Mouse (Mus musculus): Measurements from ENCODE around the gene Hivep1. TPM values are rescaled to one million over a fixed set of nuclear protein-coding genes. Genes with fewer than 3 reads are reported as not detected.
A peak's percentile ranks its signal among the peaks of the same experiment; 100 is the strongest.

The Hivep1 gene
- polyA plus RNA-seq, 1 experiment from 2014 or later: 14.5 TPM

DNA sequence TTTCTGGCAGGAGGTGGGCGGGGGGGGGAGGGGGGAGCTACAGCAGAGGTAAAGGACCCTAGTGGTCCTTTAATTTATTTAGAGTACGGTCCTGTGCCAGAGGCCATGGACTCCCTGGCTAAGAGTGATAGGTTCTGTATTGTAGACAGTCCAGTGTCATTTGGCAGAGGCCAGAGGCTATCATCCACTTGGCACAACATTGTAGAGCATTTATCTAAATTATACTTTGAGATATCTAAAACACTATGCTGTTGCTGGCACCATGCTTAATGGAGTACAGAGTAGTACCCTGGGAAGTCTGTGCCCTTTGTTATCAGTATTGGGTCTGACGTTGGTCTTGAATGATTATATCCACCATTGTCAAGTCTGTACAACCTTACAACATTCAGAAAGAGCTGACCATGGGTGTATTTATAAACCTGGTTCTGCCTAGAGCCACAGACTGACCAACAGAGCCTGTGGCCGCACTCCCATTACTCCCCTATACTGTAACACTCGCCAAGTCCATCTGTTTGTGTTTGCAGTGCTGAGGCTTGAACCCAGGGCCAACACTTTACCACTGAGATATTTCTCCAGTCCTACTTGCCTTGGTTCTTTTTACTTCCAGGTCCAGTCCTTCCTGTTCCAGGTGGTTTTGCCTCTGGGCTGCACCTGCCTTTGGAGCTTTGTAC lies 69.4 kb downstream of the Hivep1 start:
- no peak overlapping the region for H3K9ac ChIP-seq
- WGBS: 82% methylated on average over 5 of the region's 5 CpGs
- no peak for ATAC-seq (ENCODE audit: insufficient number of reproducible peaks, insufficient read depth, low FRiP score, low TSS enrichment, low read depth)

GRCm38 (mm10) chr13:42121777-42122682 lies 70.2 kb downstream of the Hivep1 start:
- Histone ChIP-seq H3K4me3 (no peak overlapping the region), H3K9ac (no peak overlapping the region), H3K9me3 (no peaks in the 10 kb centered on the region), H3K4me1 (peaks cover 3% of the 10 kb centered on the region; the same call in 1 of the 2 replicates), H3K27me3 (no peaks in the 10 kb centered on the region), H3K36me3 (peaks cover 6% of the 10 kb centered on the region; the same call in 1 of the 2 replicates), H3K4me2 (no peak overlapping the region), H3K27ac (no peak overlapping the region)
- no peak for ATAC-seq (ENCODE audit: insufficient number of reproducible peaks, insufficient read depth, low FRiP score, low TSS enrichment, low read depth)
- WGBS: 77% methylated on average over 5 of the region's 5 CpGs

More for the DNA sequence above, 69.4 kb downstream of the Hivep1 start:
- Histone ChIP-seq H3K4me2 (no peak overlapping the region), H3K36me3 (peaks cover 6% of the 10 kb centered on the region; the same call in 1 of the 2 replicates), H3K27me3 (no peaks in the 10 kb centered on the region), H3K4me1 (peaks cover 3% of the 10 kb centered on the region; the same call in 1 of the 2 replicates), H3K27ac (no peak overlapping the region), H3K9me3 (no peaks in the 10 kb centered on the region), H3K4me3 (no peak overlapping the region)

DNA sequence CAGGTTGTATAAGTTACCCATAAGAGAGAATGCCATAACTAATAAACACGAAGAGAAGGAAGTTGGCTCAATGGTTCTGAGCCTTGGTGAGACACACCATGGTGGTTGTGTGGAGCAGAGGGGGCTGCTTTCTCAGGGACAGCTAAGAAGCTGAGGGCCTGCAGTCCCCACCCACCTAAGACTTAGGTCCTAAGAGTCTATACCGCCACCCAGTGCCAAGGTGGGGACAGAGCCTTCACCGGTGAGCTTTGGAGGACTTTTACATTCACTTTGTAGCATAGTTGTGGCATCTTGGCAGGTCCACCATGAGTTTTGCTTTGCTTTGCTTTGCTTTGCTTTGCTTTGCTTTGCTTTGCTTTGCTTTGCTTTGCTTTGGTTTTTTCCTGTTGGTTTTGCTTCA lies 92.8 kb downstream of the Hivep1 start:
- H3K4me1 ChIP-seq: peaks cover 11% of the 10 kb centered on the region

GRCm38 (mm10) chr13:42149328-42150071 lies 97.7 kb downstream of the Hivep1 start:
- no peaks in the 10 kb centered on the region for H3K9me3 ChIP-seq
- H3K4me3 ChIP-seq: no peak overlapping the region
- peak overlapping the region; percentile 4; the same call in 1 of the 2 replicates for H3K27ac ChIP-seq
- H3K4me1 ChIP-seq: peaks cover 30% of the 10 kb centered on the region
- no peak for ATAC-seq (ENCODE audit: insufficient number of reproducible peaks, insufficient read depth, low FRiP score, low TSS enrichment, low read depth)
- H3K27me3 ChIP-seq: no peaks in the 10 kb centered on the region
- no peak overlapping the region for H3K4me2 ChIP-seq
- 0 out of 2 replicates have a peak overlapping the region, but pooled peaks have one; percentile 27 for H3K9ac ChIP-seq
- WGBS: 29% methylated on average over 9 of the region's 9 CpGs
- peaks cover 4% of the 10 kb centered on the region for H3K36me3 ChIP-seq

More for the DNA sequence above, 92.8 kb downstream of the Hivep1 start:
- Histone ChIP-seq H3K9me3 (no peaks in the 10 kb centered on the region), H3K4me2 (no peak overlapping the region), H3K27me3 (no peaks in the 10 kb centered on the region), H3K4me3 (no peak overlapping the region), H3K27ac (no peak overlapping the region), H3K36me3 (peaks cover 8% of the 10 kb centered on the region; the same call in 1 of the 2 replicates), H3K9ac (no peak overlapping the region)
- 73% methylated on average over 3 of the region's 3 CpGs for WGBS
- ATAC-seq (ENCODE audit: insufficient number of reproducible peaks, insufficient read depth, low FRiP score, low TSS enrichment, low read depth): no peak

- ATAC-seq (ENCODE audit: insufficient number of reproducible peaks, insufficient read depth, low FRiP score, low TSS enrichment, low read depth): no peak
- Histone ChIP-seq H3K27ac (peak overlapping the region; percentile 4; the same call in 1 of the 2 replicates), H3K4me3 (no peak overlapping the region), H3K9ac (0 out of 2 replicates have a peak overlapping the region, but pooled peaks have one; percentile 27), H3K9me3 (no peaks in the 10 kb centered on the region), H3K36me3 (peaks cover 9% of the 10 kb centered on the region), H3K4me2 (no peak overlapping the region), H3K4me1 (peaks cover 30% of the 10 kb centered on the region), H3K27me3 (no peaks in the 10 kb centered on the region)
- 31% methylated on average over 5 of the region's 5 CpGs for WGBS
Measured at GRCm38 (mm10) chr13:42150072-42150450, 98.2 kb downstream of the Hivep1 start.

- ATAC-seq (ENCODE audit: insufficient number of reproducible peaks, insufficient read depth, low FRiP score, low TSS enrichment, low read depth): no peak
- 74% methylated on average over 9 of the region's 9 CpGs for WGBS
- Histone ChIP-seq H3K4me1 (peaks cover 30% of the 10 kb centered on the region), H3K36me3 (peaks cover 15% of the 10 kb centered on the region), H3K4me3 (no peak overlapping the region), H3K27ac (0 out of 2 replicates have a peak overlapping the region, but pooled peaks have one; percentile 4), H3K4me2 (no peak overlapping the region), H3K9ac (0 out of 2 replicates have a peak overlapping the region, but pooled peaks have one; percentile 27), H3K27me3 (no peaks in the 10 kb centered on the region), H3K9me3 (no peaks in the 10 kb centered on the region)
Measured at GRCm38 (mm10) chr13:42150462-42151127, 98.8 kb downstream of the Hivep1 start.

DNA sequence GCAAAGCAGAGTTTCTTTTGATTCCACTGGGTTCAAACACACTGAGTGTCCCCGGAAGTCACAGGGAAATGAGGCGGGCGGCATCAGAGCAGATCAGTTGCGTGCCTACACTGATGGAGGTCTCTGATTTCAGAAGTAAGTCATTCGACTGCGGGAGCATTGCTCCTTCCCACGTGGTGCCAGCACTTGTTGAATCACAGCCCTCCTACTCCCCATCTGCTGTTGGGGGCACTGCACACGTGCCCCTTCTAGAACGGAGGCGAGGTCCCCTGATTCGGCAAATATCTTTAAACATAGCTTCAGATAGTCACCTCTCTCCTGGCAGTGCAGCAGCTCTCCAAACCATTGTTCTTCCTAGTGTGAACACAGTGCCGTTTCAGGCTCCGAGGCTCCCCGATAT lies 106.4 kb downstream of the Hivep1 start:
- H3K4me3 ChIP-seq: no peak overlapping the region
- H3K27ac ChIP-seq: no peak overlapping the region
- no peak overlapping the region for H3K9ac ChIP-seq
- H3K36me3 ChIP-seq: peaks cover 47% of the 10 kb centered on the region
- H3K27me3 ChIP-seq: no peaks in the 10 kb centered on the region
- H3K9me3 ChIP-seq: no peaks in the 10 kb centered on the region
- 89% methylated on average over 14 of the region's 14 CpGs for WGBS
- no peak overlapping the region for H3K4me2 ChIP-seq
- ATAC-seq (ENCODE audit: insufficient number of reproducible peaks, insufficient read depth, low FRiP score, low TSS enrichment, low read depth): no peak
- H3K4me1 ChIP-seq: no peaks in the 10 kb centered on the region

GRCm38 (mm10) chr13:42159416-42160185 lies 107.8 kb downstream of the Hivep1 start:
- no peak overlapping the region for H3K4me2 ChIP-seq
- no peak overlapping the region for H3K9ac ChIP-seq
- H3K4me3 ChIP-seq: no peak overlapping the region
- no peaks in the 10 kb centered on the region for H3K9me3 ChIP-seq
- no peaks in the 10 kb centered on the region for H3K27me3 ChIP-seq
- peaks cover 45% of the 10 kb centered on the region for H3K36me3 ChIP-seq
- H3K4me1 ChIP-seq: no peaks in the 10 kb centered on the region
- WGBS: 58% methylated on average over 14 of the region's 14 CpGs
- no peak for ATAC-seq (ENCODE audit: insufficient number of reproducible peaks, insufficient read depth, low FRiP score, low TSS enrichment, low read depth)
- no peak overlapping the region for H3K27ac ChIP-seq

- no peak for ATAC-seq (ENCODE audit: insufficient number of reproducible peaks, insufficient read depth, low FRiP score, low TSS enrichment, low read depth)
- Histone ChIP-seq H3K9me3 (no peaks in the 10 kb centered on the region), H3K36me3 (peaks cover 43% of the 10 kb centered on the region), H3K4me2 (no peak overlapping the region), H3K27me3 (no peaks in the 10 kb centered on the region), H3K4me1 (no peaks in the 10 kb centered on the region), H3K27ac (no peak overlapping the region), H3K9ac (no peak overlapping the region), H3K4me3 (no peak overlapping the region)
- 94% methylated on average over 1 of the region's 1 CpGs for WGBS
Measured at GRCm38 (mm10) chr13:42170802-42171201, 119.0 kb downstream of the Hivep1 start.

DNA sequence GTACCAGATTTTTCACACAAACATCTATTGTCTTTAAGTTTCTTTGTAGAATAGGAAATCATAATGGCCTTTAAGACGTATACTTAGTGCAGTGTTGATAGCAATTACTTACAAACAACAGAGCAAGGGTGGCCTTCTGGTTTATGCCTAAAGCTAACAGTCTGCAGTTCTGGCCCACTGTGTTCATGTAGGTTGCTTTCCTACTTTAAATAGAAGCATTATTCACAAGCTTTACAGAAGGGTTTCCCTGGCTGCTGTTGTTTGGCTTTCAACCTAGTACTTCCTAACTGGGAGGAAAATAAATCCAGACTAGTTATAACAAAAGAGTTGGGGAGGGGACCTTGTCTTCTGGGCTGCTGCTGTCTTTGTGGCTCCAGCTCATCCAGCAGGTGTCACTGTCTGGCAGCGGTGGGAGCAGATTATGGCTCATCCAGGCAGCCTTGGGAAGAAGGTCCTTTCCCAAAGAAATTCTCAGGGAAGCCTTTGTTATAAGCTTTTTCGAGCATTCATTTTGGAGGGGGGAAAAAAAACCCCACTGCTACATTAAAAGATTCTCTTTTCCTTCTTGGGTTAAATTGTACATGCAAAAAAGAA lies 123.1 kb downstream of the Hivep1 start:
- Histone ChIP-seq H3K9me3 (no peaks in the 10 kb centered on the region), H3K4me1 (no peaks in the 10 kb centered on the region), H3K4me2 (no peak overlapping the region), H3K9ac (no peak overlapping the region), H3K4me3 (no peak overlapping the region), H3K27ac (no peak overlapping the region), H3K36me3 (peaks cover 26% of the 10 kb centered on the region), H3K27me3 (no peaks in the 10 kb centered on the region)
- 43% methylated on average over 3 of the region's 3 CpGs for WGBS
- ATAC-seq (ENCODE audit: insufficient number of reproducible peaks, insufficient read depth, low FRiP score, low TSS enrichment, low read depth): no peak

Data from embryonic facial prominence, embryonic 13.5 days (tissue).